Mouse (Mus musculus): ENCODE data around the gene Gm20379. TPM values are rescaled to one million over a fixed set of nuclear protein-coding genes. Genes with fewer than 3 reads are reported as not detected.

Gm20379 gene
- total and polyA plus RNA-seq, 3 experiments = 9.4 TPM; not detected in 2

DNA sequence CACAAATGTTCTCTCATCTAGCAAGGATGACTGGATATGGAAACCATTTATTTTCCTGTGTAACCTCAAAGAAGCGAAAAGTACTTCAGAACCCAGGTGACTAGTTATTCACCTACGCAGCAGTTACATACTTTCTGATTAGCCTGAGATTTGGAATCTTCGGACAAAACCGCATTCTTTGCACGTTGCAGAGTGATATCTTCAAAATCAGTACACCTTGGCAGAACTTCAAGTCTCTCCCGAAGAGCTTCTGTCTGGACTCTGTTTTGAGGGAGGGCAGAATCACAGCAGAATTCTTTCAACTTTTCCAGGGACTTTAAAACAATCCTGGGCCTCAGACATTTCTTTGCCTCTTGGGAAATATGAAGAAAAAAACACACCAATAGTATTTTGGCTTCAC is 45.3 kb downstream of the Gm20379 start:
- Histone ChIP-seq H3K4me1 (ENCODE audit: control insufficient read depth in 1 of 2, insufficient read depth in 2 of 2, low read length in 2 of 2) (peaks cover 0 to 1% of the 10 kb centered on the region in 2 experiments; a peak in 1 of 4 replicates), H3K27ac (ENCODE audit: control insufficient read depth, low read depth, low read length) (no peak overlapping the region), H3K4me3 (ENCODE audit: control insufficient read depth in 1 of 2, insufficient read depth in 1 of 2, low read depth in 2 of 2, low read length in 2 of 2) (no peak overlapping the region), H3K9ac (ENCODE audit: control insufficient read depth, low read depth, low read length, poor library complexity, severe bottlenecking) (no peak overlapping the region), H3K9me3 (replicated peaks; ENCODE audit: insufficient read depth, low read length) (no peaks in the 10 kb centered on the region), H3K79me2 (ENCODE audit: control insufficient read depth, insufficient read depth, low read length, poor library complexity) (peaks cover 6% of the 10 kb centered on the region), H3K36me3 (ENCODE audit: control insufficient read depth in 1 of 2, insufficient read depth in 2 of 2, low read length in 2 of 2) (peaks cover 0 to 5% of the 10 kb centered on the region in 2 experiments), H3K27me3 (ENCODE audit: control insufficient read depth in 1 of 2, insufficient read depth in 2 of 2, low read length in 2 of 2) (no peaks in the 10 kb centered on the region)
- no peak for DNase-seq (ENCODE audit: low read depth, low spot score)
- TF ChIP-seq RCOR1 (IDR thresholded peaks at IDR 0.05; ENCODE audit: low read depth, low read length) (peak; percentile 86), GABPA (IDR thresholded peaks at IDR 0.05; ENCODE audit: low read depth, low read length) (no peak), CTCF (IDR thresholded peaks at IDR 0.05 in 2 of 3, conservative IDR thresholded peaks at IDR 0.05 in 1 of 3; ENCODE audit: control insufficient read depth in 1 of 3, insufficient read depth in 1 of 3, low read depth in 2 of 3, low read length in 3 of 3, poor library complexity in 1 of 3, severe bottlenecking in 1 of 3) (no peak)

DNA sequence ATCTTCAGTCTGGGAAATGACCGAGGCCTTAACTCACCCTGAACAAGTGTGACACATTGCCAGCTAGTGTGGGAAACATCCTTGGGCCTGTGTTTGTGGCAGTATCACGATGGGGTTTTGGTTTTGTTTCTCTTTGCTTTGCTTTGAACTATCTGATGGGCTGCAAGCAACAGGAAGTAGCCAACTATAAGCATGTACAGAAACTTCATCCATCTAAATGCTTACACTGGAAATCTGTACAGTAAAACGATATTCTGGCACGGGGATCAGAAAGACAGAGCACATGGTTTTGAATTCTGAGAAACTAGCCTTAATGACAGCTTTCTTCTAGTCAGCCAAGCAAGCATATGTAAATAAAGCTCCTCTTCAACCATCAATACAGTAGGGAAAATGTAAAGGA is 48.2 kb downstream of the Gm20379 start:
- peak overlapping the region; percentile 67 to 70 for H3K4me3 ChIP-seq (ENCODE audit: control insufficient read depth in 1 of 2, insufficient read depth in 1 of 2, low read depth in 2 of 2, low read length in 2 of 2)
- peak overlapping the region; percentile 55 for H3K27ac ChIP-seq (ENCODE audit: control insufficient read depth, low read depth, low read length)
- peaks cover 9% of the 10 kb centered on the region for H3K79me2 ChIP-seq (ENCODE audit: control insufficient read depth, insufficient read depth, low read length, poor library complexity)
- DNase-seq (ENCODE audit: low read depth, low spot score) = peak; percentile 64
- TF ChIP-seq BHLHE40 (IDR thresholded peaks at IDR 0.05; ENCODE audit: borderline replicate concordance, low read depth, low read length) (no peak), GATA1 (IDR thresholded peaks at IDR 0.05; ENCODE audit: low read depth, low read length) (peak; percentile 46; the same call in 1 of the 2 replicates), MYC (IDR thresholded peaks at IDR 0.05; ENCODE audit: low read depth, low read length) (peak; percentile 61; the same call in 1 of the 2 replicates), RCOR1 (IDR thresholded peaks at IDR 0.05; ENCODE audit: low read depth, low read length) (peak; percentile 73), ELF1 (IDR thresholded peaks at IDR 0.05; ENCODE audit: low read depth, low read length) (peak; percentile 60; the same call in 1 of the 2 replicates), SIN3A (IDR thresholded peaks at IDR 0.05; ENCODE audit: low read length) (peak; percentile 79), MAX (IDR thresholded peaks at IDR 0.05; ENCODE audit: low read length) (peak; percentile 71; the same call in 1 of the 2 replicates), MXI1 (IDR thresholded peaks at IDR 0.05; ENCODE audit: low read depth, low read length) (peak; percentile 81; the same call in 1 of the 2 replicates), ZMIZ1 (IDR thresholded peaks at IDR 0.05; ENCODE audit: low read depth, low read length) (no peak), KAT2A (conservative IDR thresholded peaks at IDR 0.05; ENCODE audit: low read depth, low read length) (no peak)
- no peaks in the 10 kb centered on the region for H3K9me3 ChIP-seq (replicated peaks; ENCODE audit: insufficient read depth, low read length)
- peak overlapping the region; percentile 59 for H3K9ac ChIP-seq (ENCODE audit: control insufficient read depth, low read depth, low read length, poor library complexity, severe bottlenecking)
- no peaks in the 10 kb centered on the region for H3K27me3 ChIP-seq (ENCODE audit: control insufficient read depth in 1 of 2, insufficient read depth in 2 of 2, low read length in 2 of 2)
- H3K36me3 ChIP-seq (ENCODE audit: control insufficient read depth in 1 of 2, insufficient read depth in 2 of 2, low read length in 2 of 2) = peaks cover 0 to 11% of the 10 kb centered on the region in 2 experiments; a peak in 3 of 4 replicates
- peaks cover 0 to 5% of the 10 kb centered on the region in 2 experiments; a peak in 2 of 4 replicates for H3K4me1 ChIP-seq (ENCODE audit: control insufficient read depth in 1 of 2, insufficient read depth in 2 of 2, low read length in 2 of 2)

DNA sequence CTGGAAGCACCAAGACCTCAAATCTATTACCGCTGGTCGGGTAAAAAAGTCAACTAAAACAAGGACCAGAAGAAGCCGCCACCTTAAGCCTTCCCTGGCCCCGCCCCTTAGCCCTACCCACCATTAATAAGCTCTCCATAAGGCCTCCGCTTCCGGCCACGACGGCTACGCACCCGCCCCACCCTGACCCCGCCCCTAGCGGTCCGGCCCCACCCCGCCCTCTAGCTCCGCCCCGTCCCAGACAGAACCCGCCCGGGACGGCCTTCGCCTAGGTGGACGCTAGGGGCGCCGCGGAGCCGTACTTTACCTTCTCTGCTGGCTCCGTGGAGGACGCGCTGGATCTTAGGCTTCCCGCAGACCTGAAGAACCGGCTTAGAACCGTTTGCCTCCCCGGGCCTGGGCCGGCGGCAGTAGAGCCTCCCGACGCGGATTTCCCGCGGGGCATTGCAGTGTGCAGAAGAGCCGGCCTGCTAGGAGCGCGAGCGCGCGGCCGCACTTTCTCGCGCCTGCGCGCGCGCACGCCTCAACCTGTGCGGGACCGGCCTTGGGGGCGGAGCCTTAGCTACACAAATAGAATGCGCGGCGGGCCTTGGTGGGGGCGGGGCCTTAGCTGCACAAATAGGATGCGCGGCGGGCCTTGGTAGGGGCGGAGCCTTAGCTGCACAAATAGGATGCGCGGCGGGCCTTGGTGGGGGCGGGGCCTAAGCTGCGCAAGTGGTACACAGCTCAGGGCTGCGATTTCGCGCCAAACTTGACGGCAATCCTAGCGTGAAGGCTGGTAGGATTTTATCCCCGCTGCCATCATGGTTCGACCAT is 48.9 kb downstream of the Gm20379 start, which contains the start of the genes Dhfr and Msh3:
Dhfr (plus strand) TSS at position 271 of the 816 bp plus-strand sequence.
Msh3 (minus strand) TSS at position 548 of the 816 bp plus-strand sequence.
- Histone ChIP-seq H3K36me3 (ENCODE audit: control insufficient read depth in 1 of 2, insufficient read depth in 2 of 2, low read length in 2 of 2) (peaks cover 0 to 11% of the 10 kb centered on the region in 2 experiments; a peak in 3 of 4 replicates), H3K9ac (ENCODE audit: control insufficient read depth, low read depth, low read length, poor library complexity, severe bottlenecking) (peak within 1 kb of the TSS; percentile 99)
- TF ChIP-seq ELF1 (IDR thresholded peaks at IDR 0.05; ENCODE audit: low read depth, low read length) (no peak), E2F4 (IDR thresholded peaks at IDR 0.05; ENCODE audit: borderline replicate concordance, low read depth, low read length) (peak; percentile 96), NELFE (IDR thresholded peaks at IDR 0.05; ENCODE audit: low read depth, low read length) (peak; percentile 86), MAFK (IDR thresholded peaks at IDR 0.05; ENCODE audit: borderline replicate concordance, low read depth, low read length) (no peak), KAT2A (conservative IDR thresholded peaks at IDR 0.05; ENCODE audit: low read depth, low read length) (no peak; the same call in 1 of the 2 replicates), NRF1 (IDR thresholded peaks at IDR 0.05; ENCODE audit: insufficient read depth, low read depth, low read length, poor library complexity, severe bottlenecking) (peak; percentile 86), CHD1 (IDR thresholded peaks at IDR 0.05; ENCODE audit: low read depth, low read length) (no peak), POLR2AphosphoS2 (IDR thresholded peaks at IDR 0.05; ENCODE audit: low read length) (peak; percentile 62; the same call in 1 of the 2 replicates), GATA1 (IDR thresholded peaks at IDR 0.05; ENCODE audit: low read depth, low read length) (no peak), MAX (IDR thresholded peaks at IDR 0.05; ENCODE audit: low read length) (peak; percentile 87), POLR2A (IDR thresholded peaks at IDR 0.05; ENCODE audit: control insufficient read depth in 1 of 2, insufficient read depth in 1 of 2, low read depth in 1 of 2, low read length in 2 of 2, poor library complexity in 1 of 2) (peak; percentile 81 to 91), TBP (IDR thresholded peaks at IDR 0.05; ENCODE audit: low read depth, low read length) (peak; percentile 79), HCFC1 (IDR thresholded peaks at IDR 0.05; ENCODE audit: low read depth, low read length) (peak; percentile 74), RCOR1 (IDR thresholded peaks at IDR 0.05; ENCODE audit: low read depth, low read length) (no peak), EP300 (IDR thresholded peaks at IDR 0.05; ENCODE audit: low read depth in 1 of 2, low read length in 2 of 2) (no peak), CTCF (IDR thresholded peaks at IDR 0.05 in 2 of 3, conservative IDR thresholded peaks at IDR 0.05 in 1 of 3; ENCODE audit: control insufficient read depth in 1 of 3, insufficient read depth in 1 of 3, low read depth in 2 of 3, low read length in 3 of 3, poor library complexity in 1 of 3, severe bottlenecking in 1 of 3) (peak; percentile 37 to 77 (median 59); a peak in 5 of 6 replicates)

More for the DNA sequence above, 48.9 kb downstream of the Gm20379 start, which contains the start of the genes Dhfr and Msh3:
- Histone ChIP-seq H3K27me3 (ENCODE audit: control insufficient read depth in 1 of 2, insufficient read depth in 2 of 2, low read length in 2 of 2) (no peaks in the 10 kb centered on the region), H3K79me2 (ENCODE audit: control insufficient read depth, insufficient read depth, low read length, poor library complexity) (peaks cover 9% of the 10 kb centered on the region), H3K9me3 (replicated peaks; ENCODE audit: insufficient read depth, low read length) (no peaks in the 10 kb centered on the region), H3K27ac (ENCODE audit: control insufficient read depth, low read depth, low read length) (peak within 1 kb of the TSS; percentile 83), H3K4me3 (ENCODE audit: control insufficient read depth in 1 of 2, insufficient read depth in 1 of 2, low read depth in 2 of 2, low read length in 2 of 2) (peak within 1 kb of the TSS; percentile 94 to 96), H3K4me1 (ENCODE audit: control insufficient read depth in 1 of 2, insufficient read depth in 2 of 2, low read length in 2 of 2) (peaks cover 0 to 5% of the 10 kb centered on the region in 2 experiments; a peak in 2 of 4 replicates)
- peak; percentile 99 for DNase-seq (ENCODE audit: low read depth, low spot score)

Measured in MEL (cell line).